Comparison of ENCODE assay signal across 26 mouse cellular contexts in the genomic region with DNA sequence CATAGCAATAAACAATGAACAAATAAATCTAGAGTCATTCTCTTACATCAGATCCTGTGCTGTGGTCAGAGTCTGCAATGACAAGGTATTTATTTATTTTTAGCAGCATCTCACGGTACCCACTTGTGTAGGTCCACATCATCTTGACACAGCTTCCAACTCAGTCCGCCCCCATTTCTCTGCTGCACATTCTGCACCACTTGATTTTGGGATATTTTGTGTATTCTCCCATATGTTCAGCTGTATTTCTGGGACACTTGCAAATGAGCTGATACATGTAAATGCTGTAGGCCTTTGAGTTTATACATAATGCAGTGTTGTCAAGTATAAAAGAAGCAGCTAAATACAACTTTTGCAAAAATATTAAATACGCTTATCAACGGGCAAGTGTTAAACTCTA.
A peak's percentile ranks its signal among the peaks of the same experiment; 100 is the strongest.
DNase-seq lines count a peak whose midpoint lies in the region; ATAC-seq lines count a peak whose summit lies in the region.
"Had no signal": no experiment of that assay in that cellular context is flagged by ENCODE, and none has a peak within 500 bp of the region (broad histone marks: within the 10 kb centered on the region; RNA-seq: fewer than 3 reads in every experiment).

No protein-coding gene starts in this region.

- H3K9me3 ChIP-seq in hindbrain, embryonic 12.5 days (replicated peaks), result no peaks in the 10 kb centered on the region
- H3K9me3 ChIP-seq: embryonic facial prominence, embryonic 10.5 days; forebrain, embryonic 15.5 days; heart, embryonic 15.5 days; intestine, embryonic 15.5 days; neural tube, embryonic 12.5 days; stomach, embryonic 15.5 days had no signal

- H3K4me3 ChIP-seq in hindbrain, embryonic 12.5 days, result no peak overlapping the region
- H3K4me3 ChIP-seq: embryonic facial prominence, embryonic 10.5 days; forebrain, embryonic 15.5 days; heart, embryonic 15.5 days; intestine, embryonic 15.5 days; neural tube, embryonic 12.5 days; stomach, embryonic 15.5 days had no signal

- DNase-seq in frontal cortex, postnatal 14 days (ENCODE audit: low spot score in 2 of 2), result peak; percentile 16 to 18
- DNase-seq in left cerebral cortex, postnatal 14 days (ENCODE audit: low spot score in 2 of 2), result peak; percentile 61 to 65
- peak; percentile 49 for DNase-seq in right cerebral cortex, postnatal 25 days
- DNase-seq in heart, adult 11 months, result no peak
- no peak for DNase-seq in thymus, postnatal 4 days
- DNase-seq: adrenal gland, postnatal 14 days; cerebellum, adult 9-11 months; gastrocnemius, postnatal 36 days; heart, postnatal 4 days; kidney, adult 8-10 months; kidney, postnatal 14 days; lung, postnatal 4 days; midbrain, embryonic 14.5 days; retina, postnatal 1 day; thymus, adult 18-20 months; thymus, postnatal 36 days had no signal

- no peak overlapping the region for H3K4me2 ChIP-seq in hindbrain, embryonic 12.5 days (replicated peaks)
- H3K4me2 ChIP-seq: forebrain, embryonic 15.5 days; heart, embryonic 15.5 days; intestine, embryonic 15.5 days; neural tube, embryonic 12.5 days; stomach, embryonic 15.5 days had no signal

- no peak overlapping the region for H3K27ac ChIP-seq in hindbrain, embryonic 12.5 days
- H3K27ac ChIP-seq: embryonic facial prominence, embryonic 10.5 days; forebrain, embryonic 15.5 days; heart, embryonic 15.5 days; intestine, embryonic 15.5 days; neural tube, embryonic 12.5 days; stomach, embryonic 15.5 days had no signal

- ATAC-seq in frontal cortex, adult (ENCODE audit: low TSS enrichment), result peak; percentile 99
- no peak for ATAC-seq in hindbrain, embryonic 12.5 days (ENCODE audit: low FRiP score)
- ATAC-seq: activated CD4-positive, CD25-positive, alpha-beta regulatory T cell, adult 4 months; forebrain, embryonic 15.5 days; hindbrain, embryonic 16.5 days; intestine, embryonic 15.5 days had no signal

- no peaks in the 10 kb centered on the region for H3K4me1 ChIP-seq in hindbrain, embryonic 12.5 days
- H3K4me1 ChIP-seq: embryonic facial prominence, embryonic 10.5 days; forebrain, embryonic 15.5 days; heart, embryonic 15.5 days; intestine, embryonic 15.5 days; neural tube, embryonic 12.5 days; stomach, embryonic 15.5 days had no signal

- no peaks in the 10 kb centered on the region for H3K27me3 ChIP-seq in hindbrain, embryonic 12.5 days
- H3K27me3 ChIP-seq: forebrain, embryonic 15.5 days; heart, embryonic 15.5 days; intestine, embryonic 15.5 days; neural tube, embryonic 12.5 days; stomach, embryonic 15.5 days had no signal

- no peak overlapping the region for H3K9ac ChIP-seq in hindbrain, embryonic 12.5 days
- H3K9ac ChIP-seq: forebrain, embryonic 15.5 days; heart, embryonic 15.5 days; intestine, embryonic 15.5 days; neural tube, embryonic 12.5 days; stomach, embryonic 15.5 days had no signal

- intact Hi-C loops in left cerebral cortex, postnatal 14 days (cut with DNase I), result no loop called here

- no peaks in the 10 kb centered on the region for H3K36me3 ChIP-seq in hindbrain, embryonic 12.5 days
- H3K36me3 ChIP-seq: embryonic facial prominence, embryonic 10.5 days; forebrain, embryonic 15.5 days; heart, embryonic 15.5 days; intestine, embryonic 15.5 days; neural tube, embryonic 12.5 days; stomach, embryonic 15.5 days had no signal

- WGBS in hindbrain, embryonic 12.5 days, result 88% methylated on average over 4 of the region's 4 CpGs

Comparison
In these comparisons a context has a peak if more than half of its experiments do, and no peak if none do; other contexts are left out.
1. DNase-seq: peak in frontal cortex, postnatal 14 days (2 of 2), left cerebral cortex, postnatal 14 days (2 of 2) and right cerebral cortex, postnatal 25 days (single experiment); none in heart, adult 11 months (single experiment) and thymus, postnatal 4 days (single experiment).